Mouse (Mus musculus) forebrain, postnatal 0 days (tissue): ENCODE data around the gene Lgals4. TPM values are rescaled to one million over a fixed set of nuclear protein-coding genes. Genes with fewer than 3 reads are reported as not detected.

Experiments
- ATAC-seq: fragments of 200-750 bp; cut with Nextera tagmentation; 2 replicates; pipeline ENCODE4 v1.8.0; 2017; ENCODE audit warnings: mild to moderate bottlenecking, moderate library complexity
- DNase-seq: peaks from one replicate; pipeline ENCODE4 v3.0.0-alpha.2; 2015
- H3K27ac ChIP-seq: fragments of 300-500 bp; sonication (generic); 2 replicates; pipeline ENCODE4 v1.5.1; 2014; ENCODE audit warnings: low read depth, mild to moderate bottlenecking, antibody characterized with exemption, low read length, moderate library complexity, mixed read lengths
- H3K27me3 ChIP-seq: fragments of 300-500 bp; sonication (generic); 2 replicates; pipeline ENCODE4 v1.6.1; 2014; ENCODE audit warnings: mild to moderate bottlenecking, low read length, mixed read lengths; ENCODE audit not compliant: insufficient read depth
- H3K36me3 ChIP-seq: fragments of 300-500 bp; sonication (generic); 2 replicates; pipeline ENCODE4 v1.6.1; 2014; ENCODE audit warnings: mild to moderate bottlenecking, moderate library complexity; ENCODE audit not compliant: insufficient read depth
- H3K4me1 ChIP-seq: fragments of 300-500 bp; sonication (generic); 2 replicates; pipeline ENCODE4 v1.6.1; 2014; ENCODE audit warnings: antibody characterized with exemption; ENCODE audit not compliant: insufficient read depth
- H3K4me2 ChIP-seq: fragments of 300-500 bp; sonication (generic); 2 replicates; pipeline ENCODE4 v1.6.1; 2014; ENCODE audit warnings: low read depth, mild to moderate bottlenecking, moderate library complexity
- H3K4me3 ChIP-seq: fragments of 300-500 bp; sonication (generic); 2 replicates; pipeline ENCODE4 v1.5.1; 2014; ENCODE audit warnings: low read depth, low read length, mixed read lengths
- H3K9ac ChIP-seq: fragments of 300-500 bp; sonication (generic); 2 replicates; pipeline ENCODE4 v1.6.1; 2014; ENCODE audit warnings: mild to moderate bottlenecking
- H3K9me3 ChIP-seq: fragments of 300-500 bp; sonication (generic); 2 replicates; pipeline ENCODE4 v1.6.1; 2016; ENCODE audit warnings: low read length
- CTCF ChIP-seq: sonication (generic); IDR thresholded peaks from 2 replicates; pipeline ENCODE4 v1.5.1; 2016; ENCODE audit warnings: antibody characterized with exemption, control low read depth, low read depth
- WGBS: fragments of 180-500 bp; shearing (Covaris S2); extraction: QIAGEN DNeasy Blood & Tissue Kit; methylation state at CpG from one replicate; pipeline ENCODE4 v1.1.7; 2014; 5-methylcytosine and 5-hydroxymethylcytosine counted together
- polyA plus RNA-seq: library from polyadenylated mRNA; unstranded; fragments of >200 nt; fragmentation: Nextera tagmentation; extraction: Ambion mirVana; gene quantifications from 2 replicates; pipeline ENCODE4 v1.2.1, GENCODE M21; 2015
- total RNA-seq: library from RNA; depleted of rRNA; stranded (reverse); fragments of >200 nt; gene quantifications from 2 replicates; pipeline ENCODE4 v1.2.3, GENCODE M21; 2014

Gene Lgals4
- total and polyA plus RNA-seq, 2 experiments from 2014 or later, result 2.4 to 3.5 TPM

DNA sequence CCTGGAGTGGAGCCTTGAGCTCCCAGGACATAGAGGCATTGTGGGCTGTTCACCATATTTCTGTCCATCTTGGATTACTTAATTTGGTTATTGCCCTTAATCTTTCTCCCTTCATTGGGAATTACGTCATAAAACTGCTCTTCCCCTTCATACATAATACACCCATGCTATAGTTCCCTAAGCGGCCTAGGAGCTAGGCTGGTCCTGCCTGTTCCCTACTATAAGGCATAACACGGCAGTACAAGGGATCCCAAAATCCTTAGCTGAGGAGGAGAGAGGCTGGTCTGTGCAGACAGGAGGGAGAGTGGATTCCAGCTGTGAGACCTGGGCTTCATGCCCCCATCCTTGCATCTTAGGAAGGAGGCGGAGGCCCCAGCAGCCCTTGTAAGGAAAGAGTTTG, 15.7 kb upstream of the Lgals4 start:
- Histone ChIP-seq H3K4me1 (0 out of 2 replicates have a peak, but pooled peaks cover under 1% of the 10 kb centered on the region), H3K9ac (no peak overlapping the region), H3K4me3 (no peak overlapping the region), H3K36me3 (peaks cover 96% of the 10 kb centered on the region), H3K27ac (no peak overlapping the region), H3K27me3 (no peaks in the 10 kb centered on the region), H3K9me3 (no peaks in the 10 kb centered on the region), H3K4me2 (no peak overlapping the region)
- DNase-seq (no peak), ATAC-seq (no peak)
- 78% methylated on average over 4 of the region's 4 CpGs for WGBS
- no peak for TF ChIP-seq CTCF

DNA sequence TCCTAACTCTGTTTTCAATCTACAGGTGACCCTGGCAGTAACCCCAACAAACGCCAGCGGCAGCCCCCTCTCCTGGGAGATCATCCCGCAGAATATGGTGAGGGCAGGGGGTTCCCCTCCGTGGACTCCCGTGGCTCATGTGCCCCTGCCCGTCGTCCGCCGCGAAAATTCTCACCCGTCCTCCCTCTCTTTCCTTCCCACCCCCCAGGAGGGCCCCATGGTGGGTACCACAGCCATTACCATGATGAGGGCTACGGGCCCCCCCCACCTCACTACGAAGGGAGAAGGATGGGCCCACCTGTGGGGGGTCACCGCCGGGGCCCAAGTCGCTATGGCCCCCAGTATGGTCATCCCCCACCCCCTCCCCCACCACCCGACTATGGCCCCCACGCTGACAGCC, 15.2 kb upstream of the Lgals4 start:
- TF ChIP-seq CTCF, result no peak

GRCm38 (mm10) chr7:28818861-28819452, 14.7 kb upstream of the Lgals4 start:
- no peaks in the 10 kb centered on the region for H3K27me3 ChIP-seq
- H3K9me3 ChIP-seq, result no peaks in the 10 kb centered on the region
- no peak overlapping the region for H3K9ac ChIP-seq
- no peaks in the 10 kb centered on the region for H3K4me1 ChIP-seq
- no peak overlapping the region for H3K4me2 ChIP-seq
- DNase-seq (no peak), ATAC-seq (no peak)
- no peak for TF ChIP-seq CTCF
- peaks cover 91% of the 10 kb centered on the region for H3K36me3 ChIP-seq
- no peak overlapping the region for H3K4me3 ChIP-seq
- 91% methylated on average over 4 of the region's 4 CpGs for WGBS
- H3K27ac ChIP-seq, result no peak overlapping the region

More for the DNA sequence above, 15.2 kb upstream of the Lgals4 start:
- no peak overlapping the region for H3K9ac ChIP-seq
- no peak for ATAC-seq
- 82% methylated on average over 18 of the region's 18 CpGs for WGBS
- H3K27ac ChIP-seq, result no peak overlapping the region
- no peak overlapping the region for H3K4me2 ChIP-seq
- no peak overlapping the region for H3K4me3 ChIP-seq
- H3K4me1 ChIP-seq, result no peaks in the 10 kb centered on the region
- H3K27me3 ChIP-seq, result no peaks in the 10 kb centered on the region
- peaks cover 96% of the 10 kb centered on the region for H3K36me3 ChIP-seq
- DNase-seq, result no peak
- H3K9me3 ChIP-seq, result no peaks in the 10 kb centered on the region

DNA sequence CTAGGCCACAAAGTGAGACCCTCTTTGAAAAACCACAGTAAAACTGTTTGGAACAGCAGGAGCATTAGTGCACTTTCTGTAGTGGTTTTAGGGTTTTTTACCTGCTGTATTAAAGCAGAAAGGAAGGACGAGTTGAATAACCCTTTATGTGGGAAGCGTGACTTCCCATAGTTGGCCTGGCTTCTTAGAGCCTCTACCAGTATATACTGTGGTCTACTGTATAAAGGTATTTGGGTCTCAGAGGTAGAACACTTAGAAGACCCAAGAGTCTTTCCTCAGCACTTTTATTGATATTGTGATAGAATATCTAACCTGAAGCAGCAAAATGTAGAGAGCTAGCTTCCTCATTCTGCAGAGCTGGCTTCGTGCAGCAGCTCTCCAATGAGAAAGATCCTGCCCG, 14.1 kb upstream of the Lgals4 start:
- H3K4me1 ChIP-seq, result 0 out of 2 replicates have a peak, but pooled peaks cover 1% of the 10 kb centered on the region
- ATAC-seq (no peak), DNase-seq (no peak)
- no peaks in the 10 kb centered on the region for H3K9me3 ChIP-seq
- no peak overlapping the region for H3K27ac ChIP-seq
- TF ChIP-seq CTCF, result no peak
- no peak overlapping the region for H3K4me3 ChIP-seq
- peaks cover 85% of the 10 kb centered on the region for H3K36me3 ChIP-seq
- WGBS, result 82% methylated on average over 4 of the region's 4 CpGs
- H3K27me3 ChIP-seq, result no peaks in the 10 kb centered on the region
- no peak overlapping the region for H3K9ac ChIP-seq
- no peak overlapping the region for H3K4me2 ChIP-seq

DNA sequence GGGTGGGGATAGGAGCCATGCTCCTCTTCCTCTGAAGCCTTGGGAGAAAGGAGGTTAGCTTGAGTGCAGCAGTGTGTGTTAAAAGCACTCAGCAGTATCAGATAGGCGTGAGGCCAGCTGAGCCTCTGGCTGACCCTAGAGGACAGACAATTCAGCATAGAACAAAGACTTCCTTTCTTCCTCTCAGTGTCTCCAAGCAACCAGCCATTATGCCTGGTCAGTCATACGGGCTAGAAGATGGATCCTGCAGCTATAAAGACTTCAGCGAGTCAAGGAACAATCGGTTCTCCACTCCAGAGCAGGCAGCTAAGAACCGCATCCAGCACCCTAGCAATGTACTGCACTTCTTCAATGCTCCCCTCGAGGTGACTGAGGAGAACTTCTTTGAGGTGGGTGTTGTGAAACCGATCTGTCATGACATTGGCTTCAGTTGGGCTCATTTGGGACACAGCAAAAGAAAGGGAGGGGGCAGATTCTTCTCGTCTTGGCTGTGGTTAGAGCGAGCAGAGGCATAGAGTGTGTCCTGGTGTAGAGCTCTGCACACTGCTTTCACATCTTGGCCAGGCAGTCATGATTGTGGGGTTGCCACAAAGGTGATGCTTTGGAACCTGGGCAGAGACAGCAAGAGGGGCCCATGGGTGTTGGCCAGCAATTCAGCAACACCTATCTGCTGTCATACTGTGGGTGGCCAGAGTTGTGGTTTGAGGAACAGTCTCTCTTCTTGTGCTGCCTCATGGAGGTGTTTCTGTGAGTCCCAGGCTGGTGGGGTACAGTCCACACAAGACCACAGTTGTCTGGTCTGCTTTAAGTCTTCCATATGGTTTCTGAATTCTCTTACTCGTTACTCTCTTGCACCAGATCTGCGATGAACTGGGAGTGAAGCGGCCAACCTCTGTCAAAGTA, 13.0 kb upstream of the Lgals4 start:
- Histone ChIP-seq H3K4me2 (no peak overlapping the region), H3K9ac (no peak overlapping the region), H3K4me1 (0 out of 2 replicates have a peak, but pooled peaks cover 4% of the 10 kb centered on the region), H3K9me3 (no peaks in the 10 kb centered on the region), H3K4me3 (no peak overlapping the region), H3K27me3 (no peaks in the 10 kb centered on the region), H3K36me3 (peaks cover 74% of the 10 kb centered on the region), H3K27ac (no peak overlapping the region)
- DNase-seq (no peak), ATAC-seq (no peak)
- 44% methylated on average over 12 of the region's 12 CpGs for WGBS
- TF ChIP-seq CTCF, result no peak

DNA sequence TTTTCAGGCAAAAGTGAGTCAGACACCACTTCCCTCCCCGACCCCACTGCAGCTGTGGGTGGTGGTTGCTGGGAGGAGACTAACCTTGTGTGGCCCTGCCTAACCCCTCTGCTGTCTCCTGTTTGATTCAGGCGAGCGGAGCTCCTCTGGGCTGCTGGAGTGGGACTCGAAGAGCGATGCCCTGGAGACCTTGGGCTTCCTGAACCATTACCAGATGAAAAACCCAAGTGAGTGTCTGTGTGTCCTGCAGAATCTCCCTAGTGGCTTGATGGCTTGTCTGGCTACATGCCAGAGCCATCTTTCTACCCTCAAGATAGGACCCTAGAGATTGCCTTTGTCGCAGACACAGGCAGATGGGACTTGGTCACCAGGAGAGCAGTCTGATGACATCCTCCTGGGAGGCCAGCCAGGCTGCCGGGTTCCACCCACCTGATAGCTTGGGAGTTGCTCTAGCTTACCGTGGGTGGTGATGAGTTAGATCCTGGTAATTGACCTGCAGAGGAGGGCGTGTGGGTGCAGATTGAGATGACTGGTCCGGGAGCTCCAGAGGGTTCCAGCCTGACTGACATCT, 12.3 kb upstream of the Lgals4 start:
- Histone ChIP-seq H3K9ac (no peak overlapping the region), H3K36me3 (peaks cover 67% of the 10 kb centered on the region), H3K27me3 (no peaks in the 10 kb centered on the region), H3K4me3 (no peak overlapping the region), H3K4me1 (0 out of 2 replicates have a peak, but pooled peaks cover 4% of the 10 kb centered on the region), H3K27ac (no peak overlapping the region), H3K9me3 (no peaks in the 10 kb centered on the region), H3K4me2 (no peak overlapping the region)
- TF ChIP-seq CTCF, result no peak
- ATAC-seq (no peak), DNase-seq (no peak)
- WGBS, result 71% methylated on average over 10 of the region's 10 CpGs

- Histone ChIP-seq H3K9me3 (no peaks in the 10 kb centered on the region), H3K36me3 (peaks cover 55% of the 10 kb centered on the region), H3K4me2 (no peak overlapping the region), H3K4me3 (no peak overlapping the region), H3K27ac (no peak overlapping the region), H3K27me3 (no peaks in the 10 kb centered on the region), H3K9ac (no peak overlapping the region), H3K4me1 (0 out of 2 replicates have a peak, but pooled peaks cover 4% of the 10 kb centered on the region)
- no peak for ATAC-seq
- WGBS, result 58% methylated on average over 1 of the region's 1 CpGs
- no peak for DNase-seq
- no peak for TF ChIP-seq CTCF
Measured at GRCm38 (mm10) chr7:28822556-28822955, 11.1 kb upstream of the Lgals4 start.
